Mouse (Mus musculus) olfactory bulb, adult 2 months (tissue): ENCODE results near the gene Gapvd1.

Source experiments
- CTCF ChIP-seq: fragments of 200-500 bp; IDR thresholded peaks from 2 replicates; pipeline ENCODE4 v1.5.1; 2012; ENCODE audit warnings: low read depth, mild to moderate bottlenecking, low read length, moderate library complexity; ENCODE audit not compliant: insufficient read depth
- POLR2A ChIP-seq: fragments of 200-500 bp; IDR thresholded peaks from 2 replicates; pipeline ENCODE4 v1.6.1; 2012; ENCODE audit warnings: mild to moderate bottlenecking, low read depth, low read length, moderate library complexity; ENCODE audit not compliant: insufficient read depth

- TF ChIP-seq CTCF (no peak), POLR2A (no peak)
These were observed 15.2 kb downstream of the Gapvd1 start for GRCm38 (mm10) chr2:34739684-34740391.
